Mouse (Mus musculus) kidney, adult 8-10 months (tissue): ENCODE results near the gene Daxx.
"Not testable (repeated sequence)": the region's sequence is repeated elsewhere in the genome, so short reads cannot be mapped to it uniquely, and the experiment has no call there.

Source experiments
- DNase-seq, 2 experiments: peaks; one replicate each; pipeline ENCODE4 v3.0.0; 2022

The Daxx gene

DNA sequence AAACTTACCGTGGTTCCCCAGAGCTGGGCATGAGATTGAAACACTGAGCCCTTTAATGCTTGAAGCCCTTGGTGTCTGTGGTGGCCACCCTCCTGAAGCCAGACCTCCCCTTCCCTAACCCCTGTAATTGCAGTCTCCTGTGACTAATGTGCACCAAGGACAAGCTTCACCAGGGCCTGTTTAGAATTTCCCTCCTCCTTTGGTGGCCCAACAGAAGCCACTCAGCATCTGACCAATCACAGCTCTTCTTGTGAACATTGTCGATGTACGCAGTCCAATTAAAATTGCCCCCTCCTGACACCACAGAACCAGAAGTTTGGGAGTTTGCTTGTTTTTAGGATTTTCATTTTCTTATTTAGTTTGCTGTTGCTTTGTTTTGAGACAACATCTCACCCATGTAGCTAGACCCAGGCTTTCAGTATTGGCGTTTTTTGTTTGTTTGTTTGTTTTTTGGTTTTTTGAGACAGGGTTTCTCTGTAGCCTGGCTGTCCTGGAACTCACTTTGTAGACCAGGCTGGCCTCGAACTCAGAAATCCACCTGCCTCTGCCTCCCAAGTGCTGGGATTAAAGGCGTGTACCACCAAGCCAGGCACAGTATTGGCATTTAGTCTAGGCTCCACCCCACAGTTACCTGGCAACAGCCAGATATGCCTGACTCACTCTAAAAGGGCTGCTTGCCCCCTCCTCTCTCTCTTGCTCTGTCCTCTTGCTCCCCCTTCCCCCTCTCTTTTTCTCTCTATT, 5.1 kb upstream of the Daxx start:
- DNase-seq = not testable (repeated sequence)

DNA sequence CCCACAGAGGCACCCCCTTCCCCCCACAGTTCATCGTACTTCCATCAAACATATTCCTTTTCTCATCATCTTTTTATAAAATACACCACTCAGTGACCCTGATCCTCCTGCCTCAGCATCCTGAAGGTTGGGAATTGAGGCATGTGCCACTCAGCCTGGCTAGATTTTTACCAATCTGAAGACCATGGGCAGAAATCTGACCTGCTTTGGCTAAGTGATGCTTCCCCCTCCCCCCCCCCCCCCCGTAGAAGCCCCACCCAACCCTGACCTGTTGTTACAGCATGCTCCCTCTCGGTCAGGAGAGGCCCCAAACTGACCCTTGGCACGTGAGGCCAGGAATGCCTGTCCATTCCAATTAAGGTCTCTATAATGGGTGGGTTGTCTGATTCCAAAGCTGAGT, 4.4 kb upstream of the Daxx start, which contains the start of gene Platr17:
Platr17 (plus strand) TSS at position 301 of the 400 bp plus-strand sequence.
- DNase-seq = not testable (repeated sequence)

DNA sequence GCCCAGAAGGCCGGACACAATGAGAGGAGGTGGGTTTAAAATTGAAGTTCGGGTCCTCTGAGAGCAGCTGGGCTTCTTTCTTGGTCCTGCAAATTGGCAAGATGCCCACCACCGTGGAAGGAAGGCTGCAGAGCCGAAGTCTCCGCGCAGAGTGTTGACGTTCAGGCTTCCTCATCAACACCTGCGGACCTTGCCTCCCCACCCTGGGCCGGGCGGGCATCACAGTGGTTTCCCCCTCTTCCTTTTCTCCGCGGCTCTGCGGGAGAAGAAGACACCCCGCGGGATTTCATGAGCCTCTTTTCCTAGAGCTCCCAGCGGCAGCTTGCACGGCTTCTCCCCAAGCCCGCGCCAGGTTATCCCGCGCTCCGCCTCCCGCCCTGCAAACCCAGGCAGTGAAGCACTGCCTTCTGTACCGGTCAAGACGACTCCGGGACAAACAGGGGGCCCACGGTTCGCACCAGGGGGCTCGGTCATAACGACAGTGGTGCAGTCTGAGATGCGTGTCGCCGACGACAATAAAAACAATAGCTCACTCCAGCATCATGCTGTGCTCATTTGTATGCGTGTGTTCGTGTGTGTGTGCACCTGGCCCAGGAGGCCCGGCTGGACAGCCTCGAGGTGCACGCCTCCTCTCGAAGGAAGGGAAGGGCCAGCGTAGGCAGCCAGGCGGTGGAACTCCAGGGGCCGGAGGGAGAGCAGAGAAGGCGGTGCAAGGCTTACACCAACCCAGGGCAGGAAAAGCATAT, 710 bp upstream of the Daxx start:
- peak in 1 of 2 experiments; percentile 49 for DNase-seq

DNA sequence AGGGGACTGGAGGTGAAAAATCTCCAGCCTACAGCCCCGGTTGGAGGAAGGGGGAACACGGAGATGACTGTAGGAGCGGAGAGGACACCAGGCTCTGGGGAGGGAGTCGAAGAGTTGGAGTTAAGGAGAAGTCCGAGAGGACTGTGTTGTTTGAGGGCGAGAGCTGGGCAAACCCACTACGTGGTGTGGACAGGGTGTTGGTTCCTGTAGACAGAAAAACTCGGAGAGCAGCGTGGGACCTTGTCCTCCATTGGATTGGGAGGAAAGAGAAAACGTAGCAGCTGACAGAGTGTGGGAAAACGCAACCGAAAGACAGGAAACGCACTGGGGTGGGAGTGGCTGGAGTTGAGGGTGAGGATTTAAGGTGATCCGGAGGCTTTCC, 646 bp downstream of the Daxx start:
- DNase-seq = peak in 1 of 2 experiments; percentile 57

- DNase-seq = no peak
These were observed 1.3 kb downstream of the Daxx start for GRCm38 (mm10) chr17:33910346-33911051.

- no peak for DNase-seq
These were observed 2.0 kb downstream of the Daxx start for GRCm38 (mm10) chr17:33911052-33911812.

GRCm38 (mm10) chr17:33911813-33912414, 2.7 kb downstream of the Daxx start:
- peak in 1 of 2 experiments; percentile 53 for DNase-seq

GRCm38 (mm10) chr17:33913264-33913663, 4.0 kb downstream of the Daxx start:
- DNase-seq = no peak

DNA sequence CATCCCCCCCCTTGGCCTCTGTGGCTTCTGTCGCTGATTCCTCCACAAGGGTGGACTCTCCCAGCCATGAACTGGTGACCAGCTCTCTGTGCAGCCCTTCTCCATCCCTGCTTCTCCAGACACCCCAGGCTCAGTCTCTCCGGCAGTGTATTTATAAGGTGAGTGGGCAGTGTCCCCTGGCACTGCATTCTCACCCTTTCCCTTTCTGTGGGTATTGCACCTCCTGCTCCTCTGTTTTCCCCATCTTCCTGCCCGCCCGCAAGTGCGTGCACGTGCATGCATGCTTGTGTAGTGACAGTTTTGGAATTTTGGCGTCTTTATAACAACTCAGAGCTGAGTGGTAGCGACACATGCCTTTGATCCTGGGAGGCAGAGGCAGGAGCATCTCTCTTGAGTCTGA, 4.7 kb downstream of the Daxx start:
- no peak for DNase-seq

GRCm38 (mm10) chr17:33914969-33915391, 5.8 kb downstream of the Daxx start:
- no peak for DNase-seq

DNA sequence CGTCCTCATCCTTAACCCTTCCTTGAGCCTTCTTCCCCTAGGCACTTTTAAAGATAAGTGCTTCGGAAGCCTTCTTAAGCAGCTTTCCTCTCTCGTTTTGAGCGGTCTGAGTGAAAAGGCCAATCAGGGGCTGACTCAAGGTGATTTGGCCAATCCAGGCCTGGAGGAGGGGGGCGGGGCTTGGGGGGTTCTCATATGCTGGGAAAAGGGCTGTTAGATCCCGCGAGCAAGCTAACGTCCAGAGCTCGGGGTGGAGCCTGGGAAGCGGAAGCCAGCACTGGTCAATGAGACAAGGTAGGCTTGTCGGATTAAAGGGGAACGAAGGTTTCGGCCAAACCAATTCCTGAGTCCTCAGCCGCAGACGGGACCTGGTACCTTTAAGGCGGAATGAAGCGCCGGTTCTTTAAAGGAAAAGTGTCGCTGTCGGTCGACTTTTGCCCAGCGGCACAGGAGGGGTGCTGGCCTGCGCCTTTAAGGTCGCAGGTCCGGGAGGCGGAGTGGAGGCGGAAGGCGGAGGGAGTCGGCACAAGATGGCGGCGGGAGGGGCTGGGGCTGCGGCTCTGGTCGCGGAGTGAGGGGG, 6.5 kb downstream of the Daxx start, which contains the start of the genes Tapbp and Zbtb22:
Tapbp (plus strand) TSS at position 229 of the 580 bp plus-strand sequence.
Zbtb22 (plus strand) TSS at position 234 of the 580 bp plus-strand sequence.
- peak; percentile 98 to 99 for DNase-seq

- DNase-seq = no peak
These were observed 7.1 kb downstream of the Daxx start for GRCm38 (mm10) chr17:33916294-33916693.

GRCm38 (mm10) chr17:33916847-33917655, 7.8 kb downstream of the Daxx start:
- no peak for DNase-seq

DNA sequence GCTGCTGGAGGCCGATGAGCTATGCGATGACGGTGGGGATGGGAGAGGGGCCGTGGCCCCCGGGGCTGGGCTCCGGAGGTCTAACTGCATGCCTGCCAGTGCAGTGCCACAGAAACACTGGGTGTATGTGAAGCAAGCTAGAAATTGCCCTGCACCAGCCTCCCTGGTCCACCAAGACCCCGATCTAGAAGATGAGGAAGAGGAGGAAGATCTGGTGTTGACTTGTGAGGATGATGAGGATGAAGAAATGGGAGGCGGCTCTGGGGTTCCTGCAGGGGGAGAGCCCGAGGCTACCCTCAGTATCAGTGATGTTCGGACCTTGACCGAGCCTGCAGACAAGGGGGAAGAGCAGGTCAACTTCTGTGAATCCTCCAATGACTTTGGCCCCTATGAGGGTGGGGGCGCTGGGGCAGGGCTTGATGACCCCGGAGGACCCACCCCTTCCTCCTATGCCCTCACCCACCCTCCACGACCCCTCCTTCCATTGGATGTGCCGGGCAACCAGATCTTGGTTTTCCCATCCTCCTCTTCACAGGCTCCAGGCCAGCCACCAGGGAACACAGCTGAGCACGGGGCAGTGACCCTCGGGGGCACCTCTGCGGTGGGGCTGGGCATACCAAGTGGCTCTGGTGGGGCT, 8.6 kb downstream of the Daxx start:
- DNase-seq = no peak

DNA sequence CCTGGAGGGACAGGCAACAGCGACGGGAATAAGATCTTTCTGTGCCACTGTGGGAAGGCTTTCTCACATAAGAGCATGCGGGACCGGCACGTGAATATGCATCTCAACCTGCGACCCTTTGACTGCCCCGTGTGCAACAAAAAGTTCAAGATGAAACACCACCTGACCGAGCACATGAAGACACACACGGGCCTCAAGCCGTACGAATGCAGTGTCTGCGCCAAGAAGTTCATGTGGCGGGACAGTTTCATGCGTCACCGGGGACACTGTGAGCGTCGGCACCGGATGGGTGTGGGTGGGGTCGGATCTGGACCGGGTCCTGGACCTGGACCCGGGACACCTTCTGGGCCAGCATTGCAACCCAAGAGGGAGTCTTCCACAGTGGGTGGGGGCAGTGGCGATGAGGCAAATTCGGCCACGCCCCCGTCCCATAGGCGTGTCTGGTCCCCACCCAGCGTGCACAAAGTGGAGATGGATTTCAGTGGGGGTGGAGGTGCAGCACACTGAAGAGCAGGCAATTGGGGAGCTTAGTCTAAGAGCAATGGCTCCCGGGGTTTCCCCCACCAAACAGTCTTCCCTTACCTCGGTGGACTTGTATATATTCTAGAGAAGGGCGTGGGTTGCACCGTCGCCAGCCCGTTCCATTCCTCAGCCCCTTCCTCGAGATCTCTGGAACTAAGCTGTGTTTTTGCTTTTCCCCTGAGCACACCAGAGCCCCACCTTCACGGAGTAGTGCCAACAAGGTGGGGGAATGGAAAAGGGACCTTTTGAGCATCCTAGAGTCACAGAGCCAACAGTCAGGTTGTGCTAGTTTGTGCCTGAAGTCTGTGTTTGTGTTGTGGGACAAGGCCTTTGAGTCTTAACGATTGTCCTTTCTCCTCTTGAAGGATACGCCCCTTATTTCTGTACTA, 9.3 kb downstream of the Daxx start:
- DNase-seq = peak in 1 of 2 experiments; percentile 38

DNA sequence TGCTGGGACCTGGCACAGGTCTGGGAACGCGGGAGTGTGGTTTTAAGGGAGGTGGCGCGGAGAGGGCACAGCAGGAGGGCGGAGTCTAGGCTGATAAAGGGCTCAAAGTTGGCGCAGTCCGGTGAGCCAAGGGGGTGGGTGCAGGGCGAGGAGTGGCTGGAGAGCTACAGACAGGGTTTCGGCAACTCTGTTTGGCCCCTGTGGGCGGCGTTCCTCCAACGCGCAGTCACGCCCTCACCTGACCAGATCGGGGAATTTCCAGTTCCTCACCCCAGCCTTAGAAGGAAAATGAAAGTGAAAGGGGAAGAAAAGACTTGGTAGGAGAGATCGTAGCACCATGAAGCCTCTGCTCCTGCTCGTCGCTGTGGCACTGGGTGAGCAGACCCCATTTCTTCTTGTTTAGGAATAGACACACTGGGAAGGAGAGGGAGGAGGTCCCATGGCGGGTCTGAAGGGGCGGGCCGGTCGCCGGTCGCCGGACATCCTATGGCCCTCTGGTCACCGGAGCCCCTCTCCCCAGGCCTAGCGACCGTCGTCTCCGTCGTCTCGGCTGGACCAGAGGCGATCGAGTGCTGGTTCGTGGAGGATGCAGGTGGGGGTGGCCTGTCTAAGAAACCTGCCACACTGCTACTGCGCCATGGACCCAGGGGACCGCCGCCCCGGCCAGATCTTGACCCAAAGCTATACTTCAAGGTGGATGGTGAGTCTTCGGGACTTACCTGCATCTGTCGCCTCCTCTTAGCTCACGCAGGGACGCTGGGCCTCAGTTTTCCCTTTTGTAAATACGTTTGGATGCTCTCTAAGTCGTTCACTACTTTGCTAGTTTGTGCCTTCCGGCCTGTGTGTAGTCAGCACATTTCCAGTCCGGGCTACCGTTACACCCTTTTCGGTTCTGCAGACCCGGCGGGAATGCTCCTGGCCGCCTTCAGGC, 10.4 kb downstream of the Daxx start:
- DNase-seq = peak; percentile 90 to 92

GRCm38 (mm10) chr17:33920282-33921097, 11.3 kb downstream of the Daxx start:
- peak; percentile 77 to 92 for DNase-seq
